Mouse (Mus musculus) erythroid progenitor cell, adult 5-6 weeks (primary cell): ENCODE data around the gene Rad51b. TPM values are rescaled to one million over a fixed set of nuclear protein-coding genes. Genes with fewer than 3 reads are reported as not detected.

Experiments
- ATAC-seq: replicated peaks from 2 replicates; pipeline ENCODE4 v1.8.0; 2016; ENCODE audit warnings: moderate number of reproducible peaks, mild to moderate bottlenecking, moderate TSS enrichment, inconsistent platforms; ENCODE audit not compliant: poor library complexity, low FRiP score, severe bottlenecking
- total RNA-seq, 2 experiments: library from RNA; stranded (forward) in 1 of 2; stranded (reverse) in 1 of 2; fragments of 150-400 nt in 1 of 2; fragments of 186-747, 209-891 nt in 1 of 2; gene quantifications; 2 replicates each; pipeline versions ENCODE4 v1.2.3 to v1.2.4; 2015 to 2017; ENCODE audit warnings: low replicate concordance in 2 of 2

Rad51b gene
- total RNA-seq, 2 experiments from 2014 or later: 9.5 to 12.6 TPM

DNA sequence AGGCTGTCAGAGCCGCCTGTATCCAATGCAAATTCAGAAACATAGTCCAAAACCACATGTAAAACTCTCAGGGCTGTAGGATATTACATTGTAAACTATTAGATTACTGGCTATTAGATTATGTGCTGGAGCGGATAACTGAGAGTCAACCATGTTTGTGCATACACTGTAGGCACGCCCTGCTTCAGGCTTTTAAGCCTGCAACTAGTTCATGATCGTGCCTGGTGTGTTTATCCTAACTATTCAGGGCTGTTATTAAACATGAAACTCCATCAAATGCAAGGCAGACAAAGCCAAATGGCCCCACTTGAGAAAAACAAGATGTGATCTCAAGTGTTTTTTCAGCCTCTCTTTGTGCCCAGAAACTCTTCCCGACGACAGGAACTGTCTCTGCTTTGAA is 560.6 kb downstream of the Rad51b start:
- ATAC-seq: no peak

DNA sequence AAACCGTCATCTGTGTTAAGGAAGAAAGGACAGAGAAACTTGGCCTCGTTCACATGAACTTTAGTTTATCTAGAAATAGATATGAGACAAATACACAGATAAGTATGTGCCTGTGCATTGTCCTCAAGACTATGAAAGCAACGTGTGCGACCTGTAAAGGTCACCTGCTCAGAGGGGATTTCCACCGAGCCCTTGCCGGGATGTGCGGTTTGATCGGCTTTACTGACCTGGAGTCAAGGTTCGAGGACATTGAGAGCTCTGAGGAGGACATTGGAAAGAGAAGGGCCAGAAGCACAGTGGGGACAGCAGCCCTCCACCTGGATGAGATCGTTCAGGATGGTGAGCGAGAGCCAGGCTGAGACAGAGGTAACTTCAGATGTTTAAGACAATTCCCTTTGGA is 561.3 kb downstream of the Rad51b start:
- no peak for ATAC-seq

DNA sequence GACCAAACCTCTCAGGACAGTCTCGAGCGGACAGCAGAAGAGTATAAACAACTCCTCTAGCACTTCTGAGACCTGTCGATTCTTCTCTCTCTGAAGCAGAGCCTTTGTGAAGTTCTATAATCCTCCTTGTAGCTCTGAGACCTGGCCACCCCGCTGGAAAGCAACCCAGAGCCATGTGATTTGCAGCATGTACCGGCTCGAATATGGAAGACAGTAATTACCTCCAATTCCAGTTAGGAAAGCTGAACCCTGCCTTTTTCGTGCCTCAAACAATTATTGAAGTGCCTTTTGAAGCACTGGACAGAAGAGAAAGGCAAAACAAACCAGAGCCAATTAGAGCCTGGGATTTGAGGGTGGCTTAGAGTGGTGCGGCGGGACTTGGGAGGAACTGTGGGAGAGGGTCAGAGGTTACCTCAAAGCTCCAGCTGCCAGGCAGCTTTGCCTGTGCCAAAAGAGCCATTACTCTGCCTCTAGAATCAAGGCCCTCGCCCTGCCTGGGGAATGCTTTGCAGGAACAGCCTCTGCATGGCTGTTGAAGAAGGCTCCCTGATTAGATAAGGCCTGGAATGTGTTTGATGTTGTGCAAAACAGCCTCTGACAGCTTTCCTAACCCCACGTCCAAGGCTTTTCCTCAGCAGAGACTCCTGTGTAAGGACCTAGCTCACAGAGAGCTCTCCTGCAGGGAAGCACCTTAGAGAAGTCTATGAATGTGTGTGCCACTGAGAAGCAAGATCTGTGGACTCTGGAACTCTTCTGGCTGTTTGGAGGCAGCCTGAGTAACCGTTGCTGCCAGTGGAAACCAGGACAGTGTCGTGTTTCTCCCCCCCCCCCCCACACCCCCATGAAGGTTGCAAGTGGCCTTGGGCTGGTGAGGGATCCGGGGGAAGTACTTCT is 562.5 kb downstream of the Rad51b start:
- no peak for ATAC-seq

DNA sequence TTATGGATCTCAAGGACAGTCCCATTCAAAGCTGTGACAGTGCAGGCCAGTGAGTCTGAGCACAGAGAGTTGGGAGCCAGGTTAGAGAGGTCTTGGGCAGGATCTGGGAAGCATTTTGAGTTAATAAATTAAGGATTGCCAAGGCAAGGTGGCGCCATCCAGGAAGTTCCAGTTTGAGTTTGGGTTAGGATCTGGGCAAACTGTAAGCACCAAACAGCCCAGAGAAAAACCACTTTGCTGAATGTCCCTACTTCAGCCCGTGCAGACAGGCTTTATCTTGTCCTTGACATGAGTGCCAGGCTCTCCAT is 563.1 kb downstream of the Rad51b start:
- no peak for ATAC-seq

Other genes with a start within 250 kb of the Rad51b start
- 2.1 and 4.0 TPM in 2 replicates for gene Pigh, start 207.6 kb upstream of the Rad51b start, total RNA-seq (2015; ENCODE audit: low replicate concordance)
- gene Pigh, start 207.6 kb upstream of the Rad51b start, total RNA-seq (2017; ENCODE audit: low replicate concordance): 1.7 and 4.6 TPM in 2 replicates
- 1.7 TPM in 1 of 2 replicates, not detected in the other for gene Arg2, start 166.5 kb upstream of the Rad51b start, total RNA-seq (2015; ENCODE audit: low replicate concordance)
- not detected in 2 replicates for gene Arg2, start 166.5 kb upstream of the Rad51b start, total RNA-seq (2017; ENCODE audit: low replicate concordance)
- gene Vti1b, start 124.6 kb upstream of the Rad51b start, total RNA-seq (2015; ENCODE audit: low replicate concordance): 7.1 and 13.7 TPM in 2 replicates
- gene Vti1b, start 124.6 kb upstream of the Rad51b start, total RNA-seq (2017; ENCODE audit: low replicate concordance): 26.6 and 61.4 TPM in 2 replicates
- gene Rdh11, start 105.0 kb upstream of the Rad51b start, total RNA-seq (2015; ENCODE audit: low replicate concordance): 15.5 TPM in 2 replicates
- gene Rdh11, start 105.0 kb upstream of the Rad51b start, total RNA-seq (2017; ENCODE audit: low replicate concordance): 20.9 and 21.6 TPM in 2 replicates
- gene Rdh12, start 88.4 kb upstream of the Rad51b start, total RNA-seq (2015; ENCODE audit: low replicate concordance): 0.84 and 4.7 TPM in 2 replicates
- gene Rdh12, start 88.4 kb upstream of the Rad51b start, total RNA-seq (2017; ENCODE audit: low replicate concordance): 2.3 and 5.7 TPM in 2 replicates
- gene Zfyve26, start 978 bp upstream of the Rad51b start, total RNA-seq (2015; ENCODE audit: low replicate concordance): 26.4 and 40.0 TPM in 2 replicates
- gene Zfyve26, start 978 bp upstream of the Rad51b start, total RNA-seq (2017; ENCODE audit: low replicate concordance): 30.8 and 39.4 TPM in 2 replicates